Mouse (Mus musculus) limb, embryonic 11.5 days (tissue): ENCODE results near the gene Ccna1. TPM values are rescaled to one million over a fixed set of nuclear protein-coding genes. Genes with fewer than 3 reads are reported as not detected.

ENCODE experiments used
- ATAC-seq: fragments of 200-750 bp; cut with Nextera tagmentation; 2 replicates; pipeline ENCODE4 v1.8.0; 2017; ENCODE audit warnings: low read depth; ENCODE audit not compliant: insufficient number of reproducible peaks, low FRiP score, low TSS enrichment
- DNase-seq: peaks from one replicate; pipeline ENCODE4 v3.0.0-alpha.2; 2015; ENCODE audit warnings: low spot score
- H3K27ac ChIP-seq: fragments of 300-500 bp; sonication (generic); replicated peaks from 2 replicates; pipeline ENCODE4 v1.5.1; 2014; ENCODE audit warnings: low read depth, mild to moderate bottlenecking, low read length
- H3K27me3 ChIP-seq: fragments of 300-500 bp; sonication (generic); 2 replicates; pipeline ENCODE4 v1.6.1; 2014; ENCODE audit warnings: mild to moderate bottlenecking, low read length, mixed read lengths; ENCODE audit not compliant: control insufficient read depth, insufficient read depth
- H3K36me3 ChIP-seq: fragments of 300-500 bp; sonication (generic); 2 replicates; pipeline ENCODE4 v1.6.1; 2014; ENCODE audit warnings: mild to moderate bottlenecking, low read length, moderate library complexity, mixed read lengths; ENCODE audit not compliant: control insufficient read depth, insufficient read depth
- H3K4me1 ChIP-seq: fragments of 300-500 bp; sonication (generic); 2 replicates; pipeline ENCODE4 v1.6.1; 2014; ENCODE audit warnings: low read length, mixed read lengths; ENCODE audit not compliant: control insufficient read depth, insufficient read depth
- H3K4me2 ChIP-seq: fragments of 300-500 bp; sonication (generic); 2 replicates; pipeline ENCODE4 v1.6.1; 2014; ENCODE audit warnings: low read depth, mild to moderate bottlenecking, moderate library complexity; ENCODE audit not compliant: severe bottlenecking
- H3K4me3 ChIP-seq: fragments of 300-500 bp; sonication (generic); 2 replicates; pipeline ENCODE4 v1.5.1; 2014; ENCODE audit warnings: low read depth, low read length
- H3K9ac ChIP-seq: fragments of 300-500 bp; sonication (generic); 2 replicates; pipeline ENCODE4 v1.6.1; 2014; ENCODE audit warnings: mild to moderate bottlenecking, low read length
- H3K9me3 ChIP-seq: fragments of 300-500 bp; sonication (generic); 2 replicates; pipeline ENCODE4 v1.6.1; 2016; ENCODE audit warnings: low read length; ENCODE audit not compliant: control insufficient read depth
- WGBS: fragments of 180-500 bp; shearing (Covaris S2); extraction: QIAGEN DNeasy Blood & Tissue Kit; methylation state at CpG from one replicate; pipeline ENCODE4 v1.1.7; 2014; 5-methylcytosine and 5-hydroxymethylcytosine counted together
- polyA plus RNA-seq: library from polyadenylated mRNA; unstranded; fragments of >200 nt; fragmentation: Nextera tagmentation; extraction: Ambion mirVana; gene quantifications from 2 replicates; pipeline ENCODE4 v1.2.1, GENCODE M21; 2014

The Ccna1 gene
- 2.0 and 2.7 TPM in 2 replicates for polyA plus RNA-seq

- Histone ChIP-seq H3K4me3 (peak within 1 kb of the TSS; percentile 58), H3K27ac (no peak within 1 kb of the TSS), H3K9me3 (no peaks in the 10 kb centered on the region), H3K9ac (peak within 1 kb of the TSS; percentile 50), H3K27me3 (peaks cover 20% of the 10 kb centered on the region), H3K4me2 (peak within 1 kb of the TSS; percentile 99), H3K4me1 (peaks cover 9% of the 10 kb centered on the region), H3K36me3 (no peaks in the 10 kb centered on the region)
- WGBS: 0% methylated on average over 67 of the region's 73 CpGs
- ATAC-seq (peak; percentile 90), DNase-seq (peak; percentile 87)
Measured at GRCm38 (mm10) chr3:55055038-55055746, at the start of gene Ccna1. Gene Ccna1 (minus strand): TSS chr3:55055501.

- ATAC-seq (no peak), DNase-seq (no peak)
- Histone ChIP-seq H3K27me3 (no peaks in the 10 kb centered on the region), H3K9me3 (no peaks in the 10 kb centered on the region), H3K4me1 (0 out of 2 replicates have a peak, but pooled peaks cover 2% of the 10 kb centered on the region), H3K4me3 (no peak overlapping the region), H3K4me2 (no peak overlapping the region), H3K9ac (no peak overlapping the region), H3K27ac (no peak overlapping the region), H3K36me3 (no peaks in the 10 kb centered on the region)
Measured at GRCm38 (mm10) chr3:55101092-55101491, 45.8 kb upstream of the Ccna1 start.

- WGBS: 77% methylated on average over 11 of the region's 11 CpGs
- H3K36me3 ChIP-seq: no peaks in the 10 kb centered on the region
- H3K4me1 ChIP-seq: 0 out of 2 replicates have a peak, but pooled peaks cover 2% of the 10 kb centered on the region
- H3K4me2 ChIP-seq: no peak overlapping the region
- no peaks in the 10 kb centered on the region for H3K9me3 ChIP-seq
- H3K27me3 ChIP-seq: no peaks in the 10 kb centered on the region
- H3K4me3 ChIP-seq: no peak overlapping the region
- no peak overlapping the region for H3K9ac ChIP-seq
- no peak overlapping the region for H3K27ac ChIP-seq
- ATAC-seq (no peak), DNase-seq (no peak)
Measured at GRCm38 (mm10) chr3:55098990-55099389, 43.7 kb upstream of the Ccna1 start.

GRCm38 (mm10) chr3:55098014-55098413 lies 42.7 kb upstream of the Ccna1 start:
- 0 out of 2 replicates have a peak, but pooled peaks cover 2% of the 10 kb centered on the region for H3K4me1 ChIP-seq
- H3K9me3 ChIP-seq: no peaks in the 10 kb centered on the region
- no peaks in the 10 kb centered on the region for H3K36me3 ChIP-seq
- H3K4me2 ChIP-seq: no peak overlapping the region
- no peak overlapping the region for H3K9ac ChIP-seq
- H3K27ac ChIP-seq: no peak overlapping the region
- ATAC-seq (no peak), DNase-seq (no peak)
- H3K27me3 ChIP-seq: no peaks in the 10 kb centered on the region
- 84% methylated on average over 2 of the region's 2 CpGs for WGBS
- H3K4me3 ChIP-seq: no peak overlapping the region

- 69% methylated on average over 2 of the region's 2 CpGs for WGBS
- no peak overlapping the region for H3K27ac ChIP-seq
- no peaks in the 10 kb centered on the region for H3K27me3 ChIP-seq
Measured at GRCm38 (mm10) chr3:55097186-55097585, 41.9 kb upstream of the Ccna1 start.

GRCm38 (mm10) chr3:55096655-55097005 lies 41.3 kb upstream of the Ccna1 start:
- ATAC-seq: no peak
- Histone ChIP-seq H3K27me3 (no peaks in the 10 kb centered on the region), H3K27ac (no peak overlapping the region), H3K4me2 (no peak overlapping the region), H3K9ac (no peak overlapping the region), H3K36me3 (no peaks in the 10 kb centered on the region), H3K4me3 (no peak overlapping the region), H3K4me1 (0 out of 2 replicates have a peak, but pooled peaks cover 2% of the 10 kb centered on the region), H3K9me3 (no peaks in the 10 kb centered on the region)
- no peak for DNase-seq
- WGBS: 84% methylated on average over 2 of the region's 2 CpGs

More at GRCm38 (mm10) chr3:55097186-55097585, 41.9 kb upstream of the Ccna1 start:
- Histone ChIP-seq H3K4me1 (0 out of 2 replicates have a peak, but pooled peaks cover 2% of the 10 kb centered on the region), H3K36me3 (no peaks in the 10 kb centered on the region), H3K4me3 (no peak overlapping the region), H3K4me2 (no peak overlapping the region), H3K9me3 (no peaks in the 10 kb centered on the region), H3K9ac (no peak overlapping the region)
- DNase-seq: no peak
- no peak for ATAC-seq

- Histone ChIP-seq H3K9me3 (no peaks in the 10 kb centered on the region), H3K27ac (no peak overlapping the region), H3K4me1 (0 out of 2 replicates have a peak, but pooled peaks cover 2% of the 10 kb centered on the region), H3K9ac (no peak overlapping the region), H3K4me3 (no peak overlapping the region), H3K27me3 (no peaks in the 10 kb centered on the region), H3K36me3 (no peaks in the 10 kb centered on the region), H3K4me2 (no peak overlapping the region)
- peak; percentile 43 for DNase-seq
- WGBS: 44% methylated on average over 8 of the region's 8 CpGs
- peak; percentile 70 for ATAC-seq
Measured at GRCm38 (mm10) chr3:55095968-55096654, 40.8 kb upstream of the Ccna1 start.

- ATAC-seq: no peak
- 59% methylated on average over 1 of the region's 1 CpGs for WGBS
- Histone ChIP-seq H3K4me2 (no peak overlapping the region), H3K4me1 (0 out of 2 replicates have a peak, but pooled peaks cover 2% of the 10 kb centered on the region), H3K27ac (no peak overlapping the region), H3K36me3 (no peaks in the 10 kb centered on the region), H3K9me3 (no peaks in the 10 kb centered on the region), H3K9ac (no peak overlapping the region), H3K4me3 (no peak overlapping the region), H3K27me3 (no peaks in the 10 kb centered on the region)
- no peak for DNase-seq
Measured at GRCm38 (mm10) chr3:55093161-55093560, 37.9 kb upstream of the Ccna1 start.
